Mouse (Mus musculus) MEL (cell line): ENCODE data around the gene Ccdc57. TPM values are rescaled to one million over a fixed set of nuclear protein-coding genes. Genes with fewer than 3 reads are reported as not detected.

Experiments used
- DNase-seq: peaks from one replicate; pipeline ENCODE4 v3.0.0; 2011; ENCODE audit warnings: low read depth, low spot score
- H3K27ac ChIP-seq: 2 replicates; pipeline ENCODE4 v1.5.1; 2012; ENCODE audit warnings: low read depth, mild to moderate bottlenecking, control low read depth, low read length, moderate library complexity; ENCODE audit not compliant: control insufficient read depth
- H3K27me3 ChIP-seq, 2 experiments: fragments of 150-350 bp in 1 of 2; sonication (generic) in 1 of 2; 2 replicates each; pipeline ENCODE4 v1.6.1; 2012; ENCODE audit warnings: low read length in 2 of 2, mild to moderate bottlenecking in 2 of 2, improper control_type of control experiment in 1 of 2, moderate library complexity in 1 of 2; ENCODE audit not compliant: insufficient read depth in 2 of 2, control insufficient read depth in 1 of 2
- H3K36me3 ChIP-seq, 2 experiments: 2 replicates each; pipeline ENCODE4 v1.6.1; 2012 to 2014; ENCODE audit warnings: low read length in 2 of 2, improper control_type of control experiment in 1 of 2, inconsistent platforms in 1 of 2, mild to moderate bottlenecking in 1 of 2; ENCODE audit not compliant: insufficient read depth in 2 of 2, control insufficient read depth in 1 of 2
- H3K4me1 ChIP-seq, 2 experiments: fragments of 150-350 bp in 1 of 2; sonication (generic) in 1 of 2; 2 replicates each; pipeline ENCODE4 v1.6.1; 2012; ENCODE audit warnings: low read length in 2 of 2, improper control_type of control experiment in 1 of 2, mild to moderate bottlenecking in 1 of 2; ENCODE audit not compliant: insufficient read depth in 2 of 2, control insufficient read depth in 1 of 2
- H3K4me3 ChIP-seq, 2 experiments: fragments of 150-350 bp in 1 of 2; sonication (generic) in 1 of 2; 2 replicates each; pipeline ENCODE4 v1.5.1; 2012; ENCODE audit warnings: low read depth in 2 of 2, low read length in 2 of 2, mild to moderate bottlenecking in 2 of 2, moderate library complexity in 2 of 2, control low read depth in 1 of 2, improper control_type of control experiment in 1 of 2; ENCODE audit not compliant: control insufficient read depth in 1 of 2, insufficient read depth in 1 of 2
- H3K79me2 ChIP-seq: 2 replicates; pipeline ENCODE4 v1.6.1; 2012; ENCODE audit warnings: mild to moderate bottlenecking, low read length, moderate library complexity; ENCODE audit not compliant: control insufficient read depth, poor library complexity, insufficient read depth
- H3K9ac ChIP-seq: 2 replicates; pipeline ENCODE4 v1.6.1; 2012; ENCODE audit warnings: low read depth, mild to moderate bottlenecking, control low read depth, low read length, moderate library complexity; ENCODE audit not compliant: control insufficient read depth, poor library complexity, severe bottlenecking
- H3K9me3 ChIP-seq: fragments of 150-350 bp; sonication (generic); replicated peaks from 2 replicates; pipeline ENCODE4 v1.6.1; 2012; ENCODE audit warnings: mild to moderate bottlenecking, low read length, improper control_type of control experiment, moderate library complexity; ENCODE audit not compliant: insufficient read depth
- BHLHE40 ChIP-seq: IDR thresholded peaks from 2 replicates; pipeline ENCODE4 v1.6.1; 2012; ENCODE audit warnings: low read depth, mild to moderate bottlenecking, inconsistent platforms, low read length, improper control_type of control experiment, borderline replicate concordance
- CHD1 ChIP-seq: IDR thresholded peaks from 2 replicates; pipeline ENCODE4 v1.6.1; 2012; ENCODE audit warnings: low read depth, mild to moderate bottlenecking, inconsistent platforms, low read length, improper control_type of control experiment
- CHD2 ChIP-seq: IDR thresholded peaks from 2 replicates; pipeline ENCODE4 v1.6.1; 2011; ENCODE audit warnings: low read length, improper control_type of control experiment
- CTCF ChIP-seq, 3 experiments: IDR thresholded peaks in 2 of 3; conservative IDR thresholded peaks in 1 of 3; 2 replicates each; pipeline ENCODE4 v1.5.1; 2011 to 2012; ENCODE audit warnings: low read length in 3 of 3, low read depth in 2 of 3, mild to moderate bottlenecking in 2 of 3, improper control_type of control experiment in 1 of 3, inconsistent platforms in 1 of 3, mixed read lengths in 1 of 3, moderate library complexity in 1 of 3; ENCODE audit not compliant: control insufficient read depth in 1 of 3, insufficient read depth in 1 of 3, poor library complexity in 1 of 3, severe bottlenecking in 1 of 3
- E2F4 ChIP-seq: IDR thresholded peaks from 2 replicates; pipeline ENCODE4 v1.6.1; 2011; ENCODE audit warnings: low read depth, low read length, improper control_type of control experiment, borderline replicate concordance
- ELF1 ChIP-seq: IDR thresholded peaks from 2 replicates; pipeline ENCODE4 v1.6.1; 2014; ENCODE audit warnings: low read depth, mild to moderate bottlenecking, inconsistent platforms, low read length, improper control_type of control experiment, moderate library complexity
- GABPA ChIP-seq: IDR thresholded peaks from 2 replicates; pipeline ENCODE4 v1.6.1; 2012; ENCODE audit warnings: low read depth, mild to moderate bottlenecking, inconsistent platforms, low read length, improper control_type of control experiment, moderate library complexity
- HCFC1 ChIP-seq: IDR thresholded peaks from 2 replicates; pipeline ENCODE4 v1.6.1; 2012; ENCODE audit warnings: low read depth, mild to moderate bottlenecking, inconsistent platforms, low read length, improper control_type of control experiment, moderate library complexity
- KAT2A ChIP-seq: conservative IDR thresholded peaks from 2 replicates; pipeline ENCODE4 v1.6.1; 2012; ENCODE audit warnings: low read depth, low read length, improper control_type of control experiment, inconsistent platforms
- MAFK ChIP-seq: IDR thresholded peaks from 2 replicates; pipeline ENCODE4 v1.6.1; 2011; ENCODE audit warnings: low read depth, mild to moderate bottlenecking, low read length, improper control_type of control experiment, borderline replicate concordance
- MAX ChIP-seq: IDR thresholded peaks from 2 replicates; pipeline ENCODE4 v1.6.1; 2011; ENCODE audit warnings: low read length, improper control_type of control experiment
- MAZ ChIP-seq: IDR thresholded peaks from 2 replicates; pipeline ENCODE4 v1.6.1; 2012; ENCODE audit warnings: low read depth, mild to moderate bottlenecking, inconsistent platforms, low read length, improper control_type of control experiment
- MEF2A ChIP-seq: IDR thresholded peaks from 2 replicates; pipeline ENCODE4 v1.6.1; 2014; ENCODE audit warnings: low read depth, mild to moderate bottlenecking, inconsistent platforms, low read length, improper control_type of control experiment; ENCODE audit not compliant: poor library complexity, insufficient replicate concordance, severe bottlenecking; ENCODE audit errors: extremely low read depth
- MXI1 ChIP-seq: IDR thresholded peaks from 2 replicates; pipeline ENCODE4 v1.6.1; 2011; ENCODE audit warnings: mild to moderate bottlenecking, low read depth, low read length, improper control_type of control experiment
- NRF1 ChIP-seq: IDR thresholded peaks from 2 replicates; pipeline ENCODE4 v1.6.1; 2014; ENCODE audit warnings: low read depth, mild to moderate bottlenecking, inconsistent platforms, low read length, improper control_type of control experiment, moderate library complexity; ENCODE audit not compliant: poor library complexity, insufficient read depth, severe bottlenecking
- POLR2A ChIP-seq, 2 experiments: IDR thresholded peaks; 2 replicates each; pipeline ENCODE4 v1.6.1; 2011 to 2012; ENCODE audit warnings: low read length in 2 of 2, mild to moderate bottlenecking in 2 of 2, control low read depth in 1 of 2, improper control_type of control experiment in 1 of 2, low read depth in 1 of 2, moderate library complexity in 1 of 2; ENCODE audit not compliant: control insufficient read depth in 1 of 2, insufficient read depth in 1 of 2, poor library complexity in 1 of 2
- POLR2AphosphoS2 ChIP-seq: IDR thresholded peaks from 2 replicates; pipeline ENCODE4 v1.6.1; 2011; ENCODE audit warnings: low read length, improper control_type of control experiment
- POLR2AphosphoS5 ChIP-seq: IDR thresholded peaks from 2 replicates; pipeline ENCODE4 v1.6.1; 2012; ENCODE audit warnings: low read depth, borderline replicate concordance, mild to moderate bottlenecking, inconsistent platforms, low read length, moderate library complexity, mixed read lengths
- RAD21 ChIP-seq: IDR thresholded peaks from 2 replicates; pipeline ENCODE4 v1.6.1; 2011; ENCODE audit warnings: mild to moderate bottlenecking, low read depth, low read length, improper control_type of control experiment
- RCOR1 ChIP-seq: IDR thresholded peaks from 2 replicates; pipeline ENCODE4 v1.6.1; 2012; ENCODE audit warnings: low read depth, mild to moderate bottlenecking, inconsistent platforms, low read length, improper control_type of control experiment
- SIN3A ChIP-seq: IDR thresholded peaks from 2 replicates; pipeline ENCODE4 v1.6.1; 2012; ENCODE audit warnings: low read length, improper control_type of control experiment, inconsistent platforms
- TAL1 ChIP-seq: IDR thresholded peaks from 2 replicates; pipeline ENCODE4 v1.6.1; 2012; ENCODE audit warnings: mild to moderate bottlenecking, inconsistent platforms, low read length, moderate library complexity, mixed read lengths
- TBP ChIP-seq: IDR thresholded peaks from 2 replicates; pipeline ENCODE4 v1.8.0; 2011; ENCODE audit warnings: low read depth, low read length, improper control_type of control experiment
- USF1 ChIP-seq: IDR thresholded peaks from 2 replicates; pipeline ENCODE4 v1.6.1; 2014; ENCODE audit warnings: low read depth, mild to moderate bottlenecking, inconsistent platforms, low read length, improper control_type of control experiment, moderate library complexity
- USF2 ChIP-seq, 2 experiments: IDR thresholded peaks; 2 replicates each; pipeline ENCODE4 v1.6.1; 2011 to 2012; ENCODE audit warnings: improper control_type of control experiment in 2 of 2, low read length in 2 of 2, borderline replicate concordance in 1 of 2, inconsistent platforms in 1 of 2, low read depth in 1 of 2, mild to moderate bottlenecking in 1 of 2; ENCODE audit not compliant: insufficient read depth in 1 of 2
- ZC3H11A ChIP-seq: IDR thresholded peaks from 2 replicates; pipeline ENCODE4 v1.6.1; 2012; ENCODE audit warnings: low read depth, mild to moderate bottlenecking, inconsistent platforms, low read length, improper control_type of control experiment
- ZKSCAN1 ChIP-seq: IDR thresholded peaks from 2 replicates; pipeline ENCODE4 v1.6.1; 2012; ENCODE audit warnings: low read depth, mild to moderate bottlenecking, inconsistent platforms, low read length, improper control_type of control experiment, moderate library complexity
- polyA plus RNA-seq, 2 experiments: library from polyadenylated mRNA; stranded (reverse) in 1 of 2; unstranded in 1 of 2; fragments of >175 nt in 1 of 2; fragments of >200 nt in 1 of 2; gene quantifications; 2 replicates each; pipeline versions ENCODE4 v1.2.1 to v1.2.4; 2012; ENCODE audit warnings: low replicate concordance in 2 of 2, low read depth in 1 of 2; ENCODE audit not compliant: insufficient read length in 2 of 2, insufficient read depth in 1 of 2, missing spikeins in 1 of 2
- total RNA-seq: library from RNA; depleted of rRNA; stranded (reverse); fragments of 300-350 nt; gene quantifications from 2 replicates; pipeline ENCODE4 v1.2.3, GENCODE M21; 2012

Gene Ccdc57
- total and polyA plus RNA-seq, 3 experiments, result 5.3 to 7.4 TPM; not detected in 1

DNA sequence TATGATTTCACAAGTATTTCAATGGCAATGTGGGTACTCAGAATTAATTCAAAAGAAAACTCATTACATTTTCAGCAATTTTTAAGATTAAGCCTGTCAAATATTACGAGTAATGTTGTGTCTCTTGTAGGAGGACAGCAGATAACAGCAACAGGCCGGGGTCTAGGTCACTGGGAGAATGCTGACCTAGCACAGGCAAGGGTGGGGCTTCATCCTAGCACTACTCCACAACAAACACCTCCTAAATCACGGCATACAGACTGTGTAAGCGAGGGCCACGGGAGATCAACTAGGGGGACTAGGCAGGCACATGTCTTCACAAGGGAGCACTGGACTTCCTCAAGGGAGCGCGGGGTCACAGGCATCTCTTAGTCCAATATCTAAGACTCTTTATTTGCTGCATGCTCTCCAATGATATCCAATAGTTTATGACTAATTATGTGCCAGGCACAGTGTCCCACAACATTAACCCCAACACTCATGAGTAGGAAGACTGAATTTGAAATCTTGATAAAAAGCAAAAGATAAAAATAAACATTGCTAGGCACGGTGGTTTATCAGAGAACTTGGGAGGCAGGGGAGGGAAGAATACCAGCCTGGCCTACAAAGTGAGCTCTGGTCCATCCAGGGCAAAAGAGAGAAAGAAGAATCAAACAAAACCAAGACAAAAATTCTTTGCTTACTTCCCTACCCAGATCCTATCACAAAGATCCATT, 47.2 kb upstream of the Ccdc57 start:
- Histone ChIP-seq H3K9me3 (no peaks in the 10 kb centered on the region), H3K4me3 (no peak overlapping the region), H3K4me1 (peaks cover 24 to 34% of the 10 kb centered on the region in 2 experiments), H3K27me3 (no peaks in the 10 kb centered on the region), H3K79me2 (peaks cover 34% of the 10 kb centered on the region), H3K9ac (peak overlapping the region; percentile 20), H3K27ac (peak overlapping the region; percentile 87), H3K36me3 (peaks cover 53 to 73% of the 10 kb centered on the region in 2 experiments)
- DNase-seq, result no peak
- TF ChIP-seq MAFK, result 0 out of 2 replicates have a peak, but pooled peaks have one; percentile 13
- TF ChIP-seq POLR2AphosphoS2, result 0 out of 2 replicates have a peak, but pooled peaks have one; percentile 4
- peak; percentile 2; the same call in 1 of the 2 replicates for TF ChIP-seq SIN3A
- no peak for TF ChIP-seq GABPA
- no peak for TF ChIP-seq CHD1
- no peak for TF ChIP-seq KAT2A
- no peak for TF ChIP-seq NRF1
- no peak for TF ChIP-seq RCOR1
- TF ChIP-seq MXI1, result no peak
- TF ChIP-seq E2F4, result no peak
- TF ChIP-seq MAX, result peak; percentile 18; the same call in 1 of the 2 replicates
- TF ChIP-seq ZKSCAN1, result no peak
- TF ChIP-seq USF2 (IDR thresholded peaks at IDR 0.05; ENCODE audit: borderline replicate concordance in 1 of 2, insufficient read depth in 1 of 2, low read depth in 1 of 2, low read length in 2 of 2), result no peak
- TF ChIP-seq POLR2A (IDR thresholded peaks at IDR 0.05; ENCODE audit: control insufficient read depth in 1 of 2, insufficient read depth in 1 of 2, low read depth in 1 of 2, low read length in 2 of 2, poor library complexity in 1 of 2), result no peak
- TF ChIP-seq MEF2A, result peak; percentile 45; the same call in 1 of the 2 replicates
- TF ChIP-seq TAL1, result no peak
- no peak for TF ChIP-seq USF1
- no peak for TF ChIP-seq POLR2AphosphoS5
- TF ChIP-seq RAD21, result no peak
- no peak; the same call in none of the 2 replicates for TF ChIP-seq MAZ
- no peak for TF ChIP-seq CHD2
- TF ChIP-seq ZC3H11A, result no peak
- TF ChIP-seq HCFC1, result no peak
- TF ChIP-seq ELF1, result no peak
- TF ChIP-seq TBP, result no peak
- TF ChIP-seq BHLHE40, result no peak
- no peak for TF ChIP-seq CTCF (IDR thresholded peaks at IDR 0.05 in 2 of 3, conservative IDR thresholded peaks at IDR 0.05 in 1 of 3; ENCODE audit: control insufficient read depth in 1 of 3, insufficient read depth in 1 of 3, low read depth in 2 of 3, low read length in 3 of 3, poor library complexity in 1 of 3, severe bottlenecking in 1 of 3)
